Mouse (Mus musculus) monocyte, adult 2 months (primary cell): ENCODE data around the gene Fut8.
"Not testable (repeated sequence)": the region's sequence is repeated elsewhere in the genome, so short reads cannot be mapped to it uniquely, and the experiment has no call there.

ENCODE experiments used
- DNase-seq, 2 experiments: peaks; one replicate each; pipeline ENCODE4 v3.0.0; 2022; ENCODE audit warnings: low spot score in 2 of 2, low read depth in 1 of 2

Gene Fut8

GRCm38 (mm10) chr12:77222272-77222874 lies 15.6 kb upstream of the Fut8 start:
- no peak for DNase-seq

GRCm38 (mm10) chr12:77223595-77223994 lies 14.3 kb upstream of the Fut8 start:
- DNase-seq = no peak

- no peak for DNase-seq
Observed at GRCm38 (mm10) chr12:77224121-77224520, 13.8 kb upstream of the Fut8 start.

- no peak for DNase-seq
Observed at GRCm38 (mm10) chr12:77224891-77225290, 13.0 kb upstream of the Fut8 start.

GRCm38 (mm10) chr12:77225727-77226126 lies 12.2 kb upstream of the Fut8 start:
- DNase-seq = no peak

GRCm38 (mm10) chr12:77235958-77236357 lies 2.0 kb upstream of the Fut8 start:
- no peak for DNase-seq

GRCm38 (mm10) chr12:77238531-77239389 lies 835 bp downstream of the Fut8 start:
- peak; percentile 50 to 75 for DNase-seq

GRCm38 (mm10) chr12:77239390-77240061 lies 1.6 kb downstream of the Fut8 start:
- DNase-seq = no peak

- no peak for DNase-seq
Observed at GRCm38 (mm10) chr12:77240372-77240771, 2.4 kb downstream of the Fut8 start.

GRCm38 (mm10) chr12:77240839-77241238 lies 2.9 kb downstream of the Fut8 start:
- no peak for DNase-seq

- no peak for DNase-seq
Observed at GRCm38 (mm10) chr12:77262650-77263049, 24.7 kb downstream of the Fut8 start.

GRCm38 (mm10) chr12:77263816-77264215 lies 25.9 kb downstream of the Fut8 start:
- no peak for DNase-seq

- DNase-seq = no peak
Observed at GRCm38 (mm10) chr12:77270694-77271093, 32.8 kb downstream of the Fut8 start.

GRCm38 (mm10) chr12:77288507-77288906 lies 50.6 kb downstream of the Fut8 start:
- no peak for DNase-seq

GRCm38 (mm10) chr12:77291017-77291416 lies 53.1 kb downstream of the Fut8 start:
- no peak for DNase-seq

- not testable (repeated sequence) for DNase-seq
Observed at GRCm38 (mm10) chr12:77291864-77292263, 53.9 kb downstream of the Fut8 start.

- DNase-seq = no peak
Observed at GRCm38 (mm10) chr12:77292375-77293258, 54.7 kb downstream of the Fut8 start.

GRCm38 (mm10) chr12:77296119-77296518 lies 58.2 kb downstream of the Fut8 start:
- DNase-seq = no peak

- DNase-seq = no peak
Observed at GRCm38 (mm10) chr12:77297114-77297513, 59.2 kb downstream of the Fut8 start.

- DNase-seq = no peak
Observed at GRCm38 (mm10) chr12:77297858-77298257, 59.9 kb downstream of the Fut8 start.

GRCm38 (mm10) chr12:77302011-77302410 lies 64.1 kb downstream of the Fut8 start:
- no peak for DNase-seq
